Mouse (Mus musculus): ENCODE measurements around the gene Olfr975.
"Not testable (repeated sequence)": the region's sequence is repeated elsewhere in the genome, so short reads cannot be mapped to it uniquely, and the experiment has no call there.

The Olfr975 gene

GRCm38 (mm10) chr9:39951946-39952345 lies at the start of gene Olfr975:
TSS of gene Olfr975 (minus strand) at chr9:39952046.
- no peak for DNase-seq (ENCODE audit: low spot score)

GRCm38 (mm10) chr9:39991813-39992212 lies 40.0 kb upstream of the Olfr975 start, which contains the start of gene Olfr978:
TSS of gene Olfr978 (plus strand) at chr9:39992113.
- no peak for DNase-seq (ENCODE audit: low spot score)

GRCm38 (mm10) chr9:39976581-39977145 lies 24.8 kb upstream of the Olfr975 start:
- not testable (repeated sequence) for DNase-seq (ENCODE audit: low spot score)

GRCm38 (mm10) chr9:39961033-39961432 lies 9.2 kb upstream of the Olfr975 start, which contains the start of gene Olfr976:
TSS of gene Olfr976 (minus strand) at chr9:39961133.
- not testable (repeated sequence) for DNase-seq (ENCODE audit: low spot score)

GRCm38 (mm10) chr9:39937201-39937600 lies 14.6 kb downstream of the Olfr975 start, which contains the start of gene Olfr974:
TSS of gene Olfr974 (plus strand) at chr9:39937501.
- no peak for DNase-seq (ENCODE audit: low spot score)

GRCm38 (mm10) chr9:39928837-39929236 lies 23.0 kb downstream of the Olfr975 start:
- not testable (repeated sequence) for DNase-seq (ENCODE audit: low spot score)

- DNase-seq (ENCODE audit: low spot score) = not testable (repeated sequence)
These were observed 23.6 kb downstream of the Olfr975 start for GRCm38 (mm10) chr9:39927975-39928836.

GRCm38 (mm10) chr9:39909939-39910338 lies 41.9 kb downstream of the Olfr975 start:
- no peak for DNase-seq (ENCODE audit: low spot score)

GRCm38 (mm10) chr9:39907036-39907435 lies 44.8 kb downstream of the Olfr975 start, which contains the start of gene Olfr229:
TSS of gene Olfr229 (plus strand) at chr9:39907336.
- DNase-seq (ENCODE audit: low spot score) = no peak

GRCm38 (mm10) chr9:39905106-39905505 lies 46.7 kb downstream of the Olfr975 start:
- no peak for DNase-seq (ENCODE audit: low spot score)

Measured in MN1 (cell line).